Mouse (Mus musculus) neural tube, embryonic 11.5 days (tissue): ENCODE measurements around the gene Dnah7c. TPM values are rescaled to one million over a fixed set of nuclear protein-coding genes. Genes with fewer than 3 reads are reported as not detected.
"Not testable (repeated sequence)": the region's sequence is repeated elsewhere in the genome, so short reads cannot be mapped to it uniquely, and the experiment has no call there.

Experiments used
- ATAC-seq: fragments of 200-750 bp; cut with Nextera tagmentation; 2 replicates; pipeline ENCODE4 v1.8.0; 2017; ENCODE audit warnings: moderate number of reproducible peaks, mild to moderate bottlenecking, moderate TSS enrichment, moderate library complexity; ENCODE audit not compliant: insufficient read depth, low FRiP score, low TSS enrichment
- DNase-seq: peaks from one replicate; pipeline ENCODE4 v3.0.0-alpha.2; 2015; ENCODE audit warnings: low spot score
- H3K27ac ChIP-seq: fragments of 300-500 bp; sonication (generic); 2 replicates; pipeline ENCODE4 v1.5.1; 2014; ENCODE audit warnings: low read depth, mild to moderate bottlenecking, low read length
- H3K27me3 ChIP-seq: fragments of 300-500 bp; sonication (generic); 2 replicates; pipeline ENCODE4 v1.6.1; 2014; ENCODE audit warnings: mild to moderate bottlenecking, low read length, mixed read lengths; ENCODE audit not compliant: control insufficient read depth, insufficient read depth
- H3K36me3 ChIP-seq: fragments of 300-500 bp; sonication (generic); 2 replicates; pipeline ENCODE4 v1.6.1; 2014; ENCODE audit warnings: mild to moderate bottlenecking, low read length, moderate library complexity, mixed read lengths; ENCODE audit not compliant: control insufficient read depth, insufficient read depth
- H3K4me1 ChIP-seq: fragments of 300-500 bp; sonication (generic); 2 replicates; pipeline ENCODE4 v1.6.1; 2014; ENCODE audit warnings: low read length, mixed read lengths; ENCODE audit not compliant: control insufficient read depth, insufficient read depth
- H3K4me2 ChIP-seq: fragments of 300-500 bp; sonication (generic); 2 replicates; pipeline ENCODE4 v1.6.1; 2014; ENCODE audit warnings: low read depth, mild to moderate bottlenecking, moderate library complexity
- H3K4me3 ChIP-seq: fragments of 300-500 bp; sonication (generic); 2 replicates; pipeline ENCODE4 v1.5.1; 2014; ENCODE audit warnings: low read depth, low read length
- H3K9ac ChIP-seq: fragments of 300-500 bp; sonication (generic); 2 replicates; pipeline ENCODE4 v1.6.1; 2014; ENCODE audit warnings: mild to moderate bottlenecking, low read length
- H3K9me3 ChIP-seq: fragments of 300-500 bp; sonication (generic); 2 replicates; pipeline ENCODE4 v1.6.1; 2016; ENCODE audit warnings: low read length; ENCODE audit not compliant: control insufficient read depth
- WGBS: fragments of 180-500 bp; shearing (Covaris S2); extraction: QIAGEN DNeasy Blood & Tissue Kit; methylation state at CpG from one replicate; pipeline ENCODE4 v1.1.7; 2014; 5-methylcytosine and 5-hydroxymethylcytosine counted together
- polyA plus RNA-seq: library from polyadenylated mRNA; unstranded; fragments of >200 nt; fragmentation: Nextera tagmentation; extraction: Ambion mirVana; gene quantifications from 2 replicates; pipeline ENCODE4 v1.2.1, GENCODE M21; 2014

Gene Dnah7c
- polyA plus RNA-seq, 1 experiment from 2014 or later = 0.08 TPM

DNA sequence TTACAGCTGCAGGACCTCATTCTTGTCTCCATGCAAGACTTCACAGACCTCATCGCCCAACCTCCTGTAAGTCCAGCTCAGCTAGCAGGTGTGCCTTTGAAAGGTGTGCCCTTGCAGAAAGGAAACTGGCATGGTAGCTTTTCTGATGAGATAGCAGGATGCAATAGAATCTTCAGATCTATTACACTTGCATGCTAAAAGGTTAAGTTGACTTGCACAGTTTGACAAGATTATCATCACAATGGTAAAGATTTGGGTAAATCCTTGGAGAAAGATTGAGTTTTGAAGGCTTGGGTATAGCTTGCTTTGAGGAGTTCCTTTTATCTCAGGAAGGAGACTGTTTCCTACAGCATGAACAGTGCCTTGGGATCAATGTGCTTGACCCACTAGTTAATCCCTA is 89.3 kb downstream of the Dnah7c start:
- H3K36me3 ChIP-seq, H3K4me1 ChIP-seq, H3K27me3 ChIP-seq, H3K27ac ChIP-seq, ATAC-seq, H3K9ac ChIP-seq, DNase-seq, H3K9me3 ChIP-seq, H3K4me2 ChIP-seq, H3K4me3 ChIP-seq: not testable (repeated sequence)
- 68% methylated on average over 1 of the region's 1 CpGs for WGBS

DNA sequence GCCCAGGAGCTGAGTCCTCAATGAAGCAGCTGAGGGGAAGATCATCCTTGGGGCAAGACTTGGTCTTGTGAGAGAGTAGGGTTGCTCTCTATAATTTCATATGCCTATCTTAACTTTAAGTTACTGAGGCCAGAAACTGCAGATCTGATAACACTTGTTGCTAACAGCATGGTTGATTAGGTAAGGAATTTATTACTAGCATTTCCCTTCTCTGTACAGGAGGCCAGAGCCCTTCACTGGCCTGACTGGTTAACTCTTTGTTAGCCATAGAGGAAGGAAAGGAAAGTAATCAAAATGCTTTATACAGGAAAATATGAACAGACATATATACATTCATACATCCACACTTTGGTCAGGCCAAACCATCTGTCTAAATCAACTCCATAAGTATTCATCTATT is 95.6 kb downstream of the Dnah7c start:
- no peak overlapping the region for H3K4me2 ChIP-seq
- H3K27ac ChIP-seq = no peak overlapping the region
- no peaks in the 10 kb centered on the region for H3K9me3 ChIP-seq
- no peaks in the 10 kb centered on the region for H3K36me3 ChIP-seq
- H3K4me3 ChIP-seq = no peak overlapping the region
- ATAC-seq (no peak), DNase-seq (no peak)
- H3K9ac ChIP-seq = no peak overlapping the region
- no peaks in the 10 kb centered on the region for H3K27me3 ChIP-seq
- no peaks in the 10 kb centered on the region for H3K4me1 ChIP-seq

DNA sequence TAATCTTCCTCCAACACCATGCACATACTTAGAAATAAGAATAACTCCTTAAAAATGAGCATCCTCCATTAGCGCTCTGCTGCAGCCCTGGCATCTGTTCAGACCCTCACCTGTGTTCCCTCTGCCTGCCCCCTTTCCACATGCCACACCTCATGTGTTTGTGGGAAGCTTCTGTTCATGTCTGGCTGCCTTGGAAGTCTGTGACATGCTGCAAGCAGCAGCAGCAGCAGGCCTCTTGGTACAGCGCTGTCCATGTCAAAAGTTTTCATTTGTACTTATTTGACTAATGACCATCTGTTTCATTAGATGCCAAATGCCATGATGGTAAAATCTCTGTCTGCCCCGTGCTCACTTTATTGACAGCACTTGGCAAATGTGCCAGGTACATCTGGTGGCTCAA is 101.1 kb downstream of the Dnah7c start:
- not testable (repeated sequence) for H3K27me3 ChIP-seq, H3K4me3 ChIP-seq, H3K36me3 ChIP-seq, H3K4me1 ChIP-seq, ATAC-seq, H3K9ac ChIP-seq, DNase-seq, H3K4me2 ChIP-seq, H3K27ac ChIP-seq, H3K9me3 ChIP-seq
- WGBS = 57% methylated on average over 3 of the region's 3 CpGs

DNA sequence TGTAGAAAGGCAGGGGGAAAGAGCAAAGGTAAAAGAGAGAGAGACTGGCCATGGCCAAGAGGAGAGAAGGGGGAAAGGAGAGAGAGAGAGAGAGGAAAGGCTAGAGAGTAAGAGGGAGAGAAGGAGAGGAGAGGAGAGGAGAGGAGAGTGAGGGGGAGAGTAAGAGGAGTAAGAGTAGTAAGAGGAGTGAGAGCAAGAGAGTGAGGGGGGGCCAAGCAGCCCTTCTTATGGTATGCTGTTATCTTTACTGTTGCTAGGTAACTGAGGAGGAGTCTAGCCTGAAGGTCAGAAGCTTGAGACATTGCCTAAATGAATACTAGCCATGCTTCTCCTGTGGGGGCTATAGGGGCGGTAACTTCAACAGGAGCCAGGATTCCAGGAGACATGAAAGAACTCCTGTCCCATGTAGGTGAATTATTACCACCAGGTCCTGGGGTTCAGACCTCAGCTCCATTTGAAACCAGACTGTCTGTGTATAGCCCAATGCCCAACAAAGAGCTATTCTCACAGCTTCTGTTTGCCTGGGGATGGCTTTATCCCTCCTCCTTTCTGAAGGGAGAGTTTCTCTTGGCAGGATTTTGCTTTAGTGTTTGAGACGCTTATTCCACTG is 119.5 kb downstream of the Dnah7c start:
- peak; percentile 17 for DNase-seq
- H3K4me1 ChIP-seq = no peaks in the 10 kb centered on the region
- H3K27me3 ChIP-seq = no peaks in the 10 kb centered on the region
- H3K27ac ChIP-seq = no peak overlapping the region
- no peak overlapping the region for H3K4me3 ChIP-seq
- no peak overlapping the region for H3K9ac ChIP-seq
- H3K9me3 ChIP-seq = no peaks in the 10 kb centered on the region
- H3K4me2 ChIP-seq = no peak overlapping the region
- WGBS = 33% methylated on average over 2 of the region's 2 CpGs
- H3K36me3 ChIP-seq = no peaks in the 10 kb centered on the region
- peak; percentile 87 for ATAC-seq

GRCm38 (mm10) chr1:46580385-46580784 is 155.0 kb downstream of the Dnah7c start:
- H3K36me3 ChIP-seq = no peaks in the 10 kb centered on the region
- ATAC-seq (no peak), DNase-seq (no peak)
- no peaks in the 10 kb centered on the region for H3K9me3 ChIP-seq
- H3K27me3 ChIP-seq = no peaks in the 10 kb centered on the region
- H3K4me2 ChIP-seq = no peak overlapping the region
- H3K9ac ChIP-seq = no peak overlapping the region
- H3K4me1 ChIP-seq = no peaks in the 10 kb centered on the region
- H3K27ac ChIP-seq = no peak overlapping the region
- no peak overlapping the region for H3K4me3 ChIP-seq
- WGBS = 48% methylated on average over 3 of the region's 3 CpGs

DNA sequence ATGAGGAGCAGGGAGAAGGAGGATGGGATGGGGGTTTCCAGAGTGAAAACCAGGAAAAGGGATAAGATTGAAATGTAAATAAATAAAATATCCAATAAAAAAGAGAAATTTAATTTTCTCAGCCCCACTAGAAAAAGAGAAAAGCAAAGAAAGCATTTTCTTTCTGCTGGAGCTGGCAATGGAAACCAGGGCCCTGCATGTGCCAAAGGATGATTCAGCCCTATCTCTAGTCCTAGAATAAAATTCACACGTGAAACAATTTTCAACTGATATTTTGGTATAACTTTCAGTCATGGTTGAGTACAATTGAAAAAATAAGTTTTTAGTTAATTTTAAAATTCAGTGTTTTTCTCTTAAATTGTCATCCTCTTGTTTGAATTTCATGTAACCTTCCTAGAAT is 168.4 kb downstream of the Dnah7c start:
- not testable (repeated sequence) for H3K4me2 ChIP-seq, H3K9ac ChIP-seq, H3K4me3 ChIP-seq, H3K4me1 ChIP-seq, H3K36me3 ChIP-seq, DNase-seq, ATAC-seq, H3K27me3 ChIP-seq, H3K9me3 ChIP-seq, H3K27ac ChIP-seq
- 87% methylated on average over 1 of the region's 1 CpGs for WGBS

GRCm38 (mm10) chr1:46596343-46596742 is 171.0 kb downstream of the Dnah7c start:
- H3K36me3 ChIP-seq, DNase-seq, H3K9me3 ChIP-seq, H3K27me3 ChIP-seq, ATAC-seq, H3K4me2 ChIP-seq, H3K4me1 ChIP-seq, H3K9ac ChIP-seq, H3K27ac ChIP-seq, H3K4me3 ChIP-seq: not testable (repeated sequence)
- 100% methylated on average over 1 of the region's 1 CpGs for WGBS

GRCm38 (mm10) chr1:46620331-46620730 is 194.9 kb downstream of the Dnah7c start:
- DNase-seq (no peak), ATAC-seq (no peak)
- Histone ChIP-seq H3K9me3 (no peaks in the 10 kb centered on the region), H3K4me3 (no peak overlapping the region), H3K4me1 (no peaks in the 10 kb centered on the region), H3K36me3 (no peaks in the 10 kb centered on the region), H3K27me3 (no peaks in the 10 kb centered on the region), H3K9ac (no peak overlapping the region), H3K4me2 (no peak overlapping the region), H3K27ac (no peak overlapping the region)
- 95% methylated on average over 1 of the region's 1 CpGs for WGBS

- not testable (repeated sequence) for H3K27me3 ChIP-seq, ATAC-seq, H3K4me1 ChIP-seq, H3K27ac ChIP-seq, H3K4me2 ChIP-seq, H3K9ac ChIP-seq, H3K4me3 ChIP-seq, DNase-seq, H3K9me3 ChIP-seq, H3K36me3 ChIP-seq
- 94% methylated on average over 6 of the region's 6 CpGs for WGBS
Measured at GRCm38 (mm10) chr1:46625914-46626313, 200.5 kb downstream of the Dnah7c start.
